Mouse (Mus musculus): ENCODE data around the gene Des.

The Des gene

GRCm38 (mm10) chr1:75385142-75385730 is 25.1 kb downstream of the Des start:
- no peak for DNase-seq

- DNase-seq = no peak
These were observed 26.0 kb downstream of the Des start for GRCm38 (mm10) chr1:75386149-75386548.

GRCm38 (mm10) chr1:75387469-75387928 is 27.4 kb downstream of the Des start:
- DNase-seq = no peak

GRCm38 (mm10) chr1:75387929-75388897 is 28.1 kb downstream of the Des start:
- no peak for DNase-seq

GRCm38 (mm10) chr1:75388898-75389515 is 28.9 kb downstream of the Des start:
- DNase-seq = no peak

GRCm38 (mm10) chr1:75393139-75393538 is 33.0 kb downstream of the Des start:
- DNase-seq = no peak

GRCm38 (mm10) chr1:75393846-75394245 is 33.7 kb downstream of the Des start:
- DNase-seq = no peak

GRCm38 (mm10) chr1:75398761-75399402 is 38.8 kb downstream of the Des start:
- peak; percentile 66 for DNase-seq

- DNase-seq = no peak
These were observed 39.8 kb downstream of the Des start for GRCm38 (mm10) chr1:75399755-75400492.

- no peak for DNase-seq
These were observed 40.5 kb downstream of the Des start for GRCm38 (mm10) chr1:75400493-75401115.

- DNase-seq = no peak
These were observed 45.4 kb downstream of the Des start for GRCm38 (mm10) chr1:75405547-75405946.

- no peak for DNase-seq
These were observed 46.0 kb downstream of the Des start for GRCm38 (mm10) chr1:75406173-75406572.

GRCm38 (mm10) chr1:75407056-75407455 is 46.9 kb downstream of the Des start:
- DNase-seq = no peak

- no peak for DNase-seq
These were observed 48.1 kb downstream of the Des start for GRCm38 (mm10) chr1:75408210-75408609.

- DNase-seq = no peak
These were observed 49.8 kb downstream of the Des start for GRCm38 (mm10) chr1:75409950-75410349.

GRCm38 (mm10) chr1:75412196-75412595 is 52.1 kb downstream of the Des start:
- DNase-seq = no peak

- DNase-seq = peak; percentile 24
These were observed 53.6 kb downstream of the Des start for GRCm38 (mm10) chr1:75413749-75414148.

Measured in kidney, adult 18-20 months (tissue).